Mouse (Mus musculus) forelimb bud, embryonic 11.5 days (tissue): ENCODE results near the gene Mif.
"Not testable (repeated sequence)": the region's sequence is repeated elsewhere in the genome, so short reads cannot be mapped to it uniquely, and the experiment has no call there.

Source experiments
- DNase-seq: peaks from one replicate; pipeline ENCODE4 v3.0.0-alpha.2; 2012; ENCODE audit warnings: low read depth, low spot score

Mif gene

DNA sequence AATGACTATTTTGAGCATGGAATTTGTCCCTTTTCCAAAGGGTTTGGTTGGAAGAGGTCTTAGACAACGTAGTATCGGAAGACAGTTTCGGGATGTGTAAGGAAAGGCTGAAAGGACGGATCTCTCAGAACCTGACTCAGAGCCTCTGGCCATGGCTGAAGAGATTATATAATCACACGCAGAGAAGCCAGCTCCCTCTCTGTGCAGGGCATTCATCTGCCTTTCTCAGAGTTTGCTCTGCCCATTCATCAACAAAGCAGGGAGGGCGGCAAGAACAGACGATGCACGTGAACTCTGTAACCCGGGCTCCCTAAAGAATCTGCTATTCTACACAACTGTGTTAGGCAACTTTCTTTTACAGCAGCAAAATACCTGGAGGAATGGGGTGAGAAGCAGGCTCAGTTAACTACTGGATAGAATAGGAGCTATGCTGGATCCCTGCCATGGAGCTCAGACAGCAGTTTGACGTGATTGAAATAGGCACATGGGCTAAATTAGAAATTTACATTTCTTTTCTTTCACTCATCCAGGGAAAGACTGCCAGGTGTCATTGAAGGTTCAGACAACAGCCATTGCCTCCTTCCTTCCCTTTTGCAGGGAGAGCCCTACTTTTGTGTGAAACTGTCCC lies 13.6 kb upstream of the Mif start:
- DNase-seq: no peak

DNA sequence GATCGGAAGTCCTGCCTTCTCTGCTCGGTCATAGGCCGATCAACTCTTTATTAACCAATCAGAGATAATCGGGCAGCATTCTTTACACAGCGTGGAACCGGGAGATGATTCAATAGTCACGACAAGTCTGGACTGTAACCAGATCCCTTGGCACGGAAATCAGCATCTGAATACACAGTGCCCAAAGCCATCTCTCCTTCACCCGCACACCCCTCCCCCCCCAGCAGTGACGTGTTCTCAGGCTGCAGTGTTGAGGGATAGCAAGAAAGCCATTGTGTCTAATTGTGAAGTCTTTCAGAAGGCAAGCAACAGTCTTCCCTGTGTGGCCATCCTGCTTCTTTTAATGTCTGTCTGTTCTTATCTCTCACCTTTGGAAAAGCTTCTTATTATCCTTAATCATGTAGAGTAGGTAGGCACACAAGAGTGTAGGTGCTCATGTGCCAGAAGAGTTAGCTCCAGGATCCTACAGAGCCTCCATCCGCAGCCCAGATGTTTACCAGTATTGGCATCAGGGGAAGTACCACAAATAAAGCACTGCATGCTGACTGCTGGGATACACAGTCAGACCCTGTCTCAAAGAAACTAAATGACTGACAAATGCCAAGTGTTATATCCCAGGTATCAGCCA lies 13.0 kb upstream of the Mif start:
- DNase-seq: peak; percentile 84

DNA sequence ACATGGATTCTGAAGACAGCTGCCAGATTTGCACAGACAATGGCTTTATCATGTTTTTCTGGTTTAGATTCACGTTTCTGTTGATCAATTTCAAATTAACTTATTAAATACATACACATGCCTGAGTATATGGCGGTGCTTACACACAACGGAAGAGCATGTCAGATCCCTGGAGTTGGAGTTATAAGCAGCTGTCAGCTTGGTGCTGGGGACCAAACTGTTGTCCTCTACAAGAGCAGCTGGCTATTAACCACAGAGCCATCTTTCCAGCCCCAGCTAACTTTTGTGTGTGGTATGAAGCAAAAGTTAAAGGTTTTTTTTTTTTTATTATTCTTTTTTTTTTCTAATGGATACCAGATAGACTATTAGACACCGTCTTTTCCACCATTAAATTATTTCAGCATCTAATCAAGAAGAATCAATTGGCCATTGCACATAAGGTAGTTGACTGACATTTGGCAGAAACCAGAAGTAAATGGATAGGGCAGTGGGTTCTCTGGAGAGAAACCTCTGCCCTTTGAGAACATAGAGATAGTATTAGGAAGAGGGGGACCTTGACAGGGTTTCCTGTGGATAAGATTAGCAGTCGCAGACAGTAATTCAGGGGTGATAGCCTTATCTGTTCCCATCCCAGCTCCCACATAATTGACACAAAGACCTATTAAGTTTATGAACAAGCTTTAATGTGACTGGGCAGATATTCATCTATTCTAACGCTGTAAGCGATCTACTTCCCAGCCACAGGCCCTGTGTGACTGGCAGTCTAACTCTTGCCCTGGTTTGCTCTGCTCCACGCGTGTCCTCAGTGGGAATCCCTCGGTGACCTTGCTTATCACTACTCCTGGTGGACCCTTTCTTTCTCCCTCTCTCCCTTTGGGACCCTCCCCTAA lies 12.2 kb upstream of the Mif start:
- no peak for DNase-seq

DNA sequence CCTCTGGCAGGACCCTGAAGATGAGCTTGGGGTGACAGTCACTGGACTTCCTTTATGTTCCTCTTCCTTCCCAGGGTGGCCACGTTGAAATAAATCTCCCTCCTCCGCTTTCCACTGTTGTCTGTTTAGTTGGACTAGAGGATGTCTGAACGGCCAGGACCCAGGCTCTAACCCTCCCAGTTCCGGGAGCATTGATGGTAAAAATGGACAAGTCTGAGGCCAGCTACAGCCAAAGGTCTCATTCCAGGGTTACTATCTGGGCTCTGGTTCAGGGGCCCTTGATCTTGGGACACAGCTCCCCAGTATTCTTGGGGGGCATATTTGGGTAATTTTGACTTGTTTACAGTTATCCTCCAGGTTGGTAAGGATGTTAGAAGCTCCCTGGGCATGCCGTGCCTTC lies 1.5 kb upstream of the Mif start:
- no peak for DNase-seq

DNA sequence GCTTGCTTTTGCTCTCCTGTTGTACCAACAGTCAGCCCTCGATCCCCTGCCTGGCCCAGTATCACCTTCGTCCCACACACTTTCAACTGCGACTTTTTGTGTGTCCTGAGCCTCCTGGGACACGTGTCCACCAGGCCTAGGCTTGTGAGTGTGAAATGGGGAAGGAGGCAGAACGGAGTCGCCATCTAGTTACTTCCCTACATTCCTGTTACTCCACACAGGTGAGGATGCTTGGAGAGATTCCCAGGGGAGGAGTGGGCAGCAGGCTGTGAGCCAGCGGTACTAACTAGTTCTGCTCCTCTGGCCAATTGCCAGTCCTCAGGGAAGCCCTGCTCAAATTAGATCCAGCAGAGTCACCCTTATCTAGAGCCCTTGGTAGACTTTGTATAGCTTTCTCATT lies 706 bp upstream of the Mif start:
- DNase-seq: no peak

DNA sequence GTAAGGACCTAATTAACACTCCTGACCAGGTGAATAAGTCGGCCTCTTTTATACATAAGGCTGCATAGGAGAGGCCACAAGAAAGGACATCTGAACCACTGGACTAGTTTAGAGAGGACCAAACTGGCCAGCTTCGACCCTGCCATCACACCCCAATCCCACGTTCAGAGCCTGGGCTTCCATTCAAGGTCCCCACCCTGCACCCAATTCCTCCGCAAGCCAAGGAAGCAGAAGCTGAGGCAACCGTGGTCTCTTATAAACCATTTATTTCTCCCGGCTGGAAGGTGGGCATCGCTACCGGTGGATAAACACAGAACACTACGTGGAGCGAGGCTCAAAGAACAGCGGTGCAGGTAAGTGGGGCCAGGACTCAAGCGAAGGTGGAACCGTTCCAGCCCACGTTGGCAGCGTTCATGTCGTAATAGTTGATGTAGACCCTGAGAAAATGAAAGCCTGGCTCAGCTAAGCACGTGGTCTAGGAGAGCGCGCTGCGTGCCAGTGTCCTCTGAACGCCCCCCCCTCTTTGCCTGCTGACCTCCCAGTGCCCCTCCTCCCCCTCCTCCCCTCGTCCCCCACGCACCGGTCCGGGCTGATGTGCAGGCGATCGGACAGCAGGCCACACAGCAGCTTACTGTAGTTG lies 813 bp downstream of the Mif start:
- DNase-seq: peak; percentile 63

DNA sequence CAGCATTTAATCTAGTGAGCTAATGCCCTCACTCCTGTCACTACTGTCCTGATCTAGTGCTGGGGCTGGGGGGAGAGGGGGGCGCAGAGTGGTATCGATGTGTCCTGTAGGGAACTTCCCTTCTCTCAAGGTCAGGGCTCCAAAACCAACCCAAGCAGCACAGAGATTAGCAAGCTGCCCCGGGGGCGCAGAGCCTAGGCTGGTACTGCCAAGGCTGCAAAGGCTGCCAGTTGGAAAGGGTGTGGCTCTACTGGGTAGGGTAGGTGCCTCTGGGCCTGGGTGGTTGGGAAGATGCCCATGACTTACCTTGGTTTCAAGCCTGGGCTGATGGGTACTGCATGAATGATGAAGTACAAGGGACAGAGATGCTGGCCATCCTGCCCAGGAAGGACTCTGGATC lies 2.4 kb downstream of the Mif start:
- DNase-seq: no peak

DNA sequence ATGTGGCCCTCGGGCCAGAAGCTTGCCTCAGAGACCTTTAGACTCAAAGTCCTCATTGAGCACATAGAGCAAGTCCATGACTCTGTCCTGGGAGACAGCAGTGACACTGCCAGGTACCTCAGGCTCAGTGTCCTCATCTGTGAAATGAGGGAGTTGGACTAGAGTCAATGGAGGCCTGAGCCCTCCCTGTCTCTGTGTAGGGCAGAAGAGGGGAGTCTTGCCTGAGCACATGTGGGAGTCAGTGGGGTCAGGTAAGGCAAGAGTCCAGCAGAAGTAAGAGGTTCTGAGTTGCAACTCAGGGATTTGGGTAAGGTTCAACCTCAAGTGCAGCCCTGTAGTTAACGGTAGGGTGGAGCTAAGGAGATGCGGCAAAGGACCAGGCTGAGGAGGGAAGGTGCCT lies 3.1 kb downstream of the Mif start:
- DNase-seq: no peak

DNA sequence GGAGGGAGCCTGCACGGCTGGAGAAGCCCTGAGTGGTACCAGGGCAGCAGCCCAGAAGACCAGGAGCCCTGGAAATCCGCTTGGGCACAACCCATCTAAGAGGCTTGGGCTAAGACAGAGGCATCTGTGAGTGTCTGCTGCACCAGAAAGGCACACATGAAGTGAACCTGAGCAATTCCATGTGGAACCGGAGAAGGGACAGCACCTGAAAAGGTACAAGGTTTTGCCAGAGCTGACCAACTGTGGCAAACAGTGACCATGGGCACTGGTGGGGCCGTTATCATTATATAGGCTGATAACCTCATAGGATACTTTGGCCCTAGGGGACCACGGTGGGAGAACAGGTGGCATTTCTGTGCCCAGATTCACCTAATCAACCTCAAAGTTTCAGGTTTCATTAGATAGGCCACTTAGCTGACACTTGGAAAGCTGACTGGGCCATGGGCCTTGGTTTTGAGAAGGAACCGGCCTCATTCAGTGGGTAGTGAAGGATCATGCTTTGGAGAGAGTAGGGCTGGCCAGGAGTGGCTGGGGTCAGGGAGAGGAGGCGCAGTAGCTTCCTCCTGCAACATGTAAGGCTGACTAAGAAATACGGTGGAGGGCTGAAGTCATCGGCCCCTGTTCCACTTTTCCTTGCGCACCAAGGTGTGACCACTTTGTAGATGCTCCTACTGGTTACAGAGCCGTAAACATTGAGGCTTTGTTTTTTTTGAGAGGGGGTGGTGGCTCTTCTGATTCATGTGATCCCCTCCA lies 3.7 kb downstream of the Mif start:
- no peak for DNase-seq

DNA sequence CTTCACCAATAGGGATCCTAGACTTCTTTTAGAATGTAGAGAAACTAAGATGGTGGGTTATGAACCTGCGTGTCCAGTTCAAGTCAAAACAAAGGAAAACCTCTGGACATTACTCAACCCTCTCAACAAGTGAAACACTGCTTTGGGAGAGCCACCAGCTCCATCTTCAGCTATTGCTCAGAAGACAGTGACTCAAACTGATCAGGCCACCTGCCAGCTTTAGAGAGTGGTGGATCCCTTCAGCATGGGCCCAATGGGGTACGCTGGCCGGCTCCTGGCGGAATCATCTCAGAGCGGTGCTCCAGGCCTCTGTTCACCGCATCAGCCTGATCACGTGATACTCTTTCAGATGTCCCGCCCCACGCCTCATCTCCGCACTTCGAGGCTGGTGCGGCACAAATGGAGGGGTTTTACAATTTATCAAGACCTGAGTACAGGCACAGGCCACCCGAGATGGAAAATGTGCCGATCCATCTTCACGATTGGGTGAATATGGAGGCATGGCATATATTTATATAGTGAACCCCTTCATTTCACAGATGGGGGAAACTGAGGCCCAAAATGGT lies 4.5 kb downstream of the Mif start:
- DNase-seq: no peak

DNA sequence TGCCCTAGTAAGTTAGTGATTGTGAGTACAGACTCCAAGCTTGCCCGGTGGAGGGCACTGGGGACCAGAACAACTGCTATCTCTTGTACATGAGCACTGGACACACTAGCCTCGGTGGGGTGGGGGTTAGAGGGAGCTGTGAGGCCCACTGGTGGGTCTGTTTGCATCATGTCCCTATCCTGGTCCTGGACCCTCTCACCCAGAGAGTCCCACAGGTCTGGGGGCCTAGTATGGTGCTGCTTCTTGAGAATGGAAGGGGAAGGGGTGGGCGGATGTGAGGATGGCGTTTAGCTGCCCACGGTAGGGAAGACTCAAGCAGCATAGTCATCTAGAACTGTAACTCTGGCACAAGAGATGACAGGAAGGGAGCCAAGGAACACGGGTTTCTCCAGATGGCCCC lies 5.2 kb downstream of the Mif start:
- DNase-seq: no peak

DNA sequence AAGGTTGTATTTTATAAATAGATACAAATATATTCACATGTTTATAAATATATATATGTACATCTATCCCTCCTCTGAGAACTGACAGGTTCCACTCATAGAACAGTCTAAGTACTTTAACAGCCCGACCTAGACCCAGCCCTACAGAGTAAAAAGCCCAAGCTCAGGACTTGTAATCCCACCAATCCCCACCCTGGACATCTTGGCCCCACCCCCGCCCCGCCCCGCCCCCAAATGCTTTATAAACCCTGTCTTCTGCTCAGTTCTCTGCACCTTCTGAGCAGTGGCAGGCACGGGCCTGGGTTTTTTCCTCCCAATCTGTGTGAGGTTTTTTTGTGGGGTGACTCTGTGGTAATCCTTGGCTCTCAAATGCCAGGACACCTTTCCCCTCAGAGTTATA lies 5.9 kb downstream of the Mif start:
- no peak for DNase-seq

DNA sequence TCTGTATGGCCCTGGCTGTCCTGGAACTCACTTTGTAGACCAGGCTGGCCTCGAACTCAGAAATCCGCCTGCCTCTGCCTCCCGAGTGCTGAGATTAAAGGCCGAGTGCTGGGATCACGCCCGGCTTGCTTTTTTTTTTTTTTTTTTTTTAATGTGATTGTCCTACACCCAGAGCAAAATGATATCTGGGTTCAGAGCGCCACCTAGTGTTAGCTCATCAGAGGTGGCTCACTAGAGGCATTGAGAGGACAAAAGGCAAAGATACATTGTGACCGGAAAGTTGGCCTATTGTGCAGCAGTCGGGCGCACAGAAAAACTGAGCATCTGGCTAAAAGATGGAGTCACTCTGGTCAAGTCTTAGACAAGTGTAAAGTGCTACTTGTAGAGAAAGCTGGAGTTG lies 6.6 kb downstream of the Mif start:
- peak; percentile 86 for DNase-seq

DNA sequence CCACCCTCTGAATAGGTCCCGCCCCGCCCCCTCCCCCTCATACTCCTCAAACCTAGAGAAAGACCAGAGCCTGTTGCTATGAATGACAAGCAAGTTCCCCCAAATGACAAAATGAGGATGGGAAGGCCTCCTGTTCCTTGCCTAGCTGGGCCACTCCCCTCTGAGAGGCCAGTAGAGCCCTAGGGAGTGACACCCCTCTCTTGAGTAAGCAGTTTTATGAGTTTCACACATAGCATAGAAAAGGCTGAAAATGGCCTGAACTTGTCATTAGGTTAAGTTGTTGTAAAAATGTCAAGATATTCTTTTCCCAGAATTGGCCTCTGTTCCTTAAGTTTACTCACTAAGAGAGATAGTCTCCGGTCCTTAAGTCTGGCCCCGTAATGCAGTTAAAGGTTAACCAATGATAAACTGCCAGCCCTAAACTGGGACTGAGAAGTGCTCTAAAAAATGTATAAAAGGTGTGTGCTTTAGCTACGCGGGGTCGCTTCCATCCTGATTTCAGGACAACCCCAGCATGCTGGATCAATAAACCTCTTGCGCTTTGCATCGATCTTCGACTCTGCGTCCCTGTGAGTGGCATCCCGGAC lies 7.4 kb downstream of the Mif start:
- no peak for DNase-seq

DNA sequence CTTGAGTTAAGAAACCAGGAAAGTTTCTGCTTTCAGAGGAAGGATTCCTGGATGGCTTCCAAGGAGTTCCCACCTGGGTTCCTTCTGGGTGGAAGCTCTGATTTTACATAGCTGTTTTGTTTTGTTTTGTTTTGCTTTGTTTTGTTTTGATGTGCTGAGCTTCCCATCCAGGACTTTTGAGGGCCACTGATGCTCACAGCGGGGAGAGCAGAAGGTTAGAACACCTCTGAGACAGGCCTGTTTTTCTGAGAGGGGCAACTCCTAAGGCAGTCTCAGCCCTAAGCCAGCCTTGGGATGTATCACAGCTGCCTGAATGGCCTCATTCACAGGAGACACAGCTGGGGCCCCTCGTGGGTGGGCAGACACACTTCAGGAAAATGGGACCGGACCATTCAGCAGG lies 8.4 kb downstream of the Mif start:
- no peak for DNase-seq

DNA sequence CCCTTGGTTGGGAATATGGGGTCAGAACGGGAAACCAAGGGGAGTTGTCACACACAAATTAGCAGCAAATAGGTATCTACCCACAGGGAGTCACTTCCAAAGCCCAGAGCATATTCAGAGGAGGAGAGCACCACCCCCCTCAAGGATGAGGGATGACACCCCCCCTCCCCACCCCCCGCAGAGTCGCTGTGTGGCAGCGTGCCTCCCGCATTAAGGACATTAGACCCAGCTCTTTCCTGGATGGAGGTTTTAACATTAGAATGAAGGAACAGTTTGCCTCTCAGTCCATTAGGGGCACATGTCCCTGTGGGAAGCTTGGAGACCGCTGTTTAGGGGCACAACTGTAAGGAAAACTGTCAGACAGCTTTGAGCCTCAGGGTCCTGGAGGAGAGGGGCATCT lies 9.0 kb downstream of the Mif start:
- no peak for DNase-seq

DNA sequence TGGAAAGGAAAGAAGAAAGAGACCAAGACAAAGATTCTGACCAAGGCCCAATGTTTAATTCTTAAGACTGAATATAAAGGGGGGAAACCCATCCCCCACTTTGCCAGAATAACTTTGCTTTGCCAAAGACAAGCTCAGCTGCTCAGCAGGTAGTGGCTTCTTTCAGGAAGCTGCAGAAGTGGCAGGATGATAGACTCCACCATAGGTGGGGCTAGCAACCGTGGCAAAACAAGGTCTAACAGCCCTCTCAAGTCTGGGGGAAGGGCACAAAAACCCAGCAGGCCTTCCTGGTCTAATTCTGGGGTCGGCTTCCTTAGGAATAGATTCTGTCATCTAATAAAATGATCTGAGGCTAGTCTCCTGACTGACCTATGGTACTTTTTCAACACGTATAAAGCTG lies 11.7 kb downstream of the Mif start:
- DNase-seq: no peak

DNA sequence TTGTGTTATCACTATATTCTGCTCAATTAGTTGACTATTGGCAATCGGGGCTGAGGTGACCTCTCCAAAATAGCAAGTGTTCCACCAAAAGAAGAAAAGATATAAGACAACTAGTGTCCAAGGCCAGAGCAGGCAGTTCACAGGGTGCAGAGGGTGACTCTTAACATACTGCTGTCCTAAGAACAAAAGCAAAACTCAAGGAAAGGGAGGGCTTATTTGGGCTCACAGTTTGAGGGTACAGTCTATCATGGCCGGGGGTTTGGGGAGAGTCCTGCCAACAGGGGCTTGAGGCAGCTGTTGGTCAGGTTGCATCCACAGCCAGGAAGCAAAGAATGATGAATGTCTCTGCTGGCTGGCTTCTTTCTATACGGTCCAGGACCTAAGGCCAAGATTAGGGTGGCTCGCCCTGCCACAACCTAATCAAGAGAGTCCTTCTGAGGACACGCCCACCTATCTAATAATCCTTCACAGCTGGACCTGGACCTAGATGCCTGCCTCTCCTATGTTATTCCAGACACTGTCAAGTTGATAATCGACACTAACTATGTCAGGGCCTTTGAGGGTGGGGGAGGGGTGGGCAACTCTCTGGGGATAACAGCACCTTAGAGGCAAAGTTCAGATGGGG lies 14.6 kb downstream of the Mif start:
- no peak for DNase-seq

DNA sequence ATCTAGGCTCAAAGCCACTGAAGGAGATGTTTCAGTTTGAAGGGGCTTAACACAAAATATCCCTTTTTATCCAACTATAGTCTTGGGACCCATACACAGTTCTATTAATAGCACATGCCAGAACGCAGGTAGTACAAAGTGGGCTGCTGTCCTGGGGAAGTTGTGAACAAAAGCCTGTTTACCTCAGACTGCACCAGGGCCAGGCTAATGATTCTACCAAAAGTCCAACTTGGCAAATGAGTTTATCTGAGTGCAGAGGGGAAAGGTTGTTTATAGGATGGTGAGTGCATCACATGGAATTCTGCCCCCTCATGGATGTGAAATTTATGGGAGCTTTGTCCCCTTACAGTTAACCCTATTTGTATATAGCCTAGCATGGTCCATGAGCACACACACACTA lies 15.2 kb downstream of the Mif start:
- no peak for DNase-seq

DNA sequence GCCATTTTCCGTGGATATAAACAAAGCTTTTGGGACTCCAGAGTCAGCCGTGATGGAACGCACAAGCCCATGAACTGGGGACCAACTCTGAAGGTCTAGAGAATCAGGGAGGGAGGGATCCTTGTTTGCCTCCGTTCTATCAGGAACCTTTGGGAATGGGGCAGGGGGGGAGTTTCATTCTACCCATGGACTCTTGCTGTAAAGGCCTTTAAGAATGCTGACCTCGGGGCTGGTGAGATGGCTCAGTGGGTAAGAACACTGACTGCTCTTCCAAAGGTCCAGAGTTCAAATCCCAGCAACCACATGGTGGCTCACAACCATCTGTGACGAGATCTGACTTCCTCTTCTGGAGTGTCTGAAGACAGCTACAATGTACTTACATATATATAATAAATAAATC lies 16.1 kb downstream of the Mif start:
- DNase-seq: not testable (repeated sequence)

DNA sequence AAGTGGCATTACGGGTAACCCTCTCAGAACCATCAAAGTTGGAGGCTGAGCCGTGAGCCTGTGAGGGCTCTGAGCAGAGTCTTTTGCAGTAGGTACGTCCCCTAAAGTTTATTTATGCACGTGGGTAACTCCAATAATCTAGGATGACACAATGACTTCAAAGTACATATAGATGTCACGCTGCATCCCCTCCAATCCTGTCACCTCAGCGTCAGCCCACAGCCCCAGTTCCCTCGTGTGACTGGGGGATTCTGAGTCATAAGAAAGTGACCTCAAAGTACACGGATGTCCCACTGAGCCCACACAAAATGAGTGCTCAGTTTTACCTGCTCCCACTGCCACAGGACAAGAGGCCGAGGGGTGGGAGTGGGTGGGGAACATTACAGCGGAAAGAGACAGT lies 20.9 kb downstream of the Mif start:
- DNase-seq: no peak
